Mouse (Mus musculus): ENCODE data around the gene Dlgap4. TPM values are rescaled to one million over a fixed set of nuclear protein-coding genes. Genes with fewer than 3 reads are reported as not detected.

The Dlgap4 gene
- polyA plus RNA-seq, 1 experiment from 2014 or later = 74.8 TPM

DNA sequence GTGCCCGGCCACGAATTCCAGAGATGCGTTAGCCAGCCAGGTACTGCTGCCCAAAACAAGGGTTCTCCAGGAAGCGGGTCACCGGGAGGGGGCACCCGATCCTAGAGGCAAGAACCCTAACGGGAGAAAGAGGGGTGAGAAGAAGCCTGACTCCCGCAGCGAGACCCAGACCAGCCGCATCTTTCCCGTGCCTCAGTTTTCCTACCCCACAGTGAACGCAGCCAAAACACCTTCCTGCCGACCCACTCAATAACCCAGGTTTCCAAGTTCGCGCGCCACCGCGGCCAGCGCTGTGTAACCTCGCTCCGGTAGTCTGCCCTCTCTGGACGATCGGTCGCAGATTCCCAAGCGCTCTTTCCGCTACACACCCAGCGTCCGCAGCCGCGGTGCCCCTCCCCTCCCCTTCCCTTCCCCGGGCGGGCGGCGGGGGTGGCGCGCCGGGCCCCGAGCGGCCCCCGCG lies 394 bp upstream of the Dlgap4 start:
- Histone ChIP-seq H3K4me3 (ENCODE audit: low read depth, low read length) (peak overlapping the region; percentile 64), H3K27ac (ENCODE audit: low read depth) (no peak overlapping the region), H3K36me3 (ENCODE audit: control insufficient read depth, insufficient read depth, low read length) (no peaks in the 10 kb centered on the region), H3K27me3 (replicated peaks; ENCODE audit: control insufficient read depth, insufficient read depth, low read length) (peaks cover 66% of the 10 kb centered on the region), H3K4me2 (ENCODE audit: low read length) (peak overlapping the region; percentile 66), H3K4me1 (replicated peaks; ENCODE audit: control insufficient read depth, insufficient read depth, low read length) (peaks cover 11% of the 10 kb centered on the region), H3K9ac (ENCODE audit: low read length) (peak overlapping the region; percentile 49), H3K9me3 (ENCODE audit: control insufficient read depth, low read length) (no peaks in the 10 kb centered on the region)
- 1% methylated on average over 37 of the region's 41 CpGs for WGBS
- DNase-seq (ENCODE audit: low spot score) (peak; percentile 79), ATAC-seq (replicated peaks; ENCODE audit: low FRiP score, low TSS enrichment, low read depth) (peak; percentile 37; the same call in 1 of the 2 replicates)

DNA sequence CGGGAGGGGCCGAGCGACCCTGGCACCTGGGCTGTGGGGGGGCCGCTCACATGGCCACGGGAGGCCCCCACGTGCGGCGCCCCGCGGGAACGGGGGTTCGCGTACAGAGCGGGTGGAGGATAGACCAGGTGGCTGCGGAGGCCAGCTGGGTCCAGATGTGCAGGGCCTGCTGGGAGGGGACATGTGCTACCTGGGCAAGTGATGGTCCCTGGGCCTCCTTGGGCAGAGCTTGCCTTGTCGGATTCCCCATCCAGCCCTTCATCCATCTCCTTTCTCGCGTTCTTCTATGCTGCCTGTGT lies 702 bp downstream of the Dlgap4 start:
- Histone ChIP-seq H3K9ac (ENCODE audit: low read length) (peak overlapping the region; percentile 49), H3K9me3 (ENCODE audit: control insufficient read depth, low read length) (no peaks in the 10 kb centered on the region), H3K4me1 (replicated peaks; ENCODE audit: control insufficient read depth, insufficient read depth, low read length) (peaks cover 11% of the 10 kb centered on the region), H3K27me3 (replicated peaks; ENCODE audit: control insufficient read depth, insufficient read depth, low read length) (peaks cover 70% of the 10 kb centered on the region), H3K4me3 (ENCODE audit: low read depth, low read length) (peak overlapping the region; percentile 64), H3K27ac (ENCODE audit: low read depth) (no peak overlapping the region), H3K4me2 (ENCODE audit: low read length) (peak overlapping the region; percentile 66), H3K36me3 (ENCODE audit: control insufficient read depth, insufficient read depth, low read length) (no peaks in the 10 kb centered on the region)
- DNase-seq (ENCODE audit: low spot score) = peak; percentile 56
- under 1% methylated on average over 18 of the region's 18 CpGs for WGBS
- ATAC-seq (replicated peaks; ENCODE audit: low FRiP score, low TSS enrichment, low read depth) = no peak

DNA sequence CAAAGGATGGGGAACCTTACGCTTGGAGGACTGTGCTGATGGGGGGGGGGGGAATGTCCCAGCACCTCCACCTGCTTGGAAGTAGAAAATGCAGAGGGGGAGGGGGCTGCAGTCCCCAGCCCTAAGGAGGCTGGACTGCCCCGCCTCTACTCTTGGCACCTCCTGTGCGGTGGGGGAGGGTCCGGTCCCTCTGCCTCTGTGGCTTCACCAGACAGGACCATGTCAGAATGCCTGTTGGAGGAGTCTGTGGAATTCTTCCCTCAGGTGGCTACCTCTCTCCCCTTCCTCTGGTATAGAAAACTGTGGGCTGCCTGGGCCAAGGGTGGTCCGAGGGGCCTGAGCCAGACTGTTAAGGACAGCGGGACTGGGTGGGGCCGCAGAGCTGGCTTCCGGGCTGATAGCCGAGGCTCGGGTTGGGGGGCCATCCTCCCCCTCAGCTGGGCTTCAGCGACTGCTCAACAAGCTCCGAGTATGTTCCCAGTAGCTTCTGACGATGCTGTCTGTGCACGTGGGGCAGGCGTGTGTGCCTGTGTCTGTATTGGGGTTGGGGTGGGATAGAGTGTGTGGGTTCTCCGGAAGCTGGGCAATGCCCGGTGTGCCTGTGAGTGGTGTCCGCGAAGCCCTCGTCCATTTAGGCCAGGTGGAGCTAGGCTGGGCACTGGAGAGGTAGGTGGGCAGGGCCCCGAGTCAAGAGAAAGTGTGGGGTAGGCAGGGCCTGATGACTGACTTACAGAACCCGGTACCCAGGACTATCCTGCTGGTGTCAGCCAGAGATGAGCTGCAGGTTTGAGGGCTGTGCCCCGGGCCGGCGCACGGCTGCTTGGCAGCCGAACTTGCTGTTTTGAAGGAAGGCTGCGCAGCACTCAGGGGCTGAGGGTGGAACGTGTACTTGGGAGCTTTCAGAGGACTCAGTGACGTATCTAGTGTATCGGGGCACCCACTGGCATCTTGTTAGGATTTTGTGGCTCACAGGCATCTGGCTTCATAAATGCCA lies 1.5 kb downstream of the Dlgap4 start:
- Histone ChIP-seq H3K27me3 (replicated peaks; ENCODE audit: control insufficient read depth, insufficient read depth, low read length) (peaks cover 70% of the 10 kb centered on the region), H3K4me2 (ENCODE audit: low read length) (peak overlapping the region; percentile 66), H3K4me3 (ENCODE audit: low read depth, low read length) (peak overlapping the region; percentile 64; the same call in 1 of the 2 replicates), H3K27ac (ENCODE audit: low read depth) (no peak overlapping the region), H3K9ac (ENCODE audit: low read length) (no peak overlapping the region), H3K4me1 (replicated peaks; ENCODE audit: control insufficient read depth, insufficient read depth, low read length) (peaks cover 11% of the 10 kb centered on the region), H3K9me3 (ENCODE audit: control insufficient read depth, low read length) (no peaks in the 10 kb centered on the region), H3K36me3 (ENCODE audit: control insufficient read depth, insufficient read depth, low read length) (no peaks in the 10 kb centered on the region)
- 10% methylated on average over 31 of the region's 31 CpGs for WGBS
- DNase-seq (ENCODE audit: low spot score) (peak; percentile 57), ATAC-seq (replicated peaks; ENCODE audit: low FRiP score, low TSS enrichment, low read depth) (0 out of 2 replicates have a peak, but pooled peaks have one; percentile 21)

DNA sequence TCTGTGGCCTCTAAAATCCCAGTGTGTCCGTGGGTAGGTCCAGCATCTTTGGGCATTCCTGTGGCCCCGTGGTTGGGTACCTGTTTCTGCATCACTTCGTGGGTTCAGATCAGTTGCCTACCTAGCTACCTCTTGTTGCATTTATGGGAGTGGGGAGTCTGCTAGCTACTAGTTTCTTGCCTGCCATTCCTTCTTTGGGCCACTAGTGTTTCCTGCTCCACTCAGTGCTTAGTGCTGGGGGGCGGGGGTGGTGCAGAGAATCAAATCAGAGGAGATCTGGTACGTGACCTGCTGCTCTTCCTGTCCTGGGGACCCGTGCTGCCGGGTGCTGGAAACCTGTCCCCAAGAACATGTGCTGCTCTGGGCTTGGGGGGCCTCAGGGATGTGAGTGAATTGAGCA lies 3.0 kb downstream of the Dlgap4 start:
- H3K4me2 ChIP-seq (ENCODE audit: low read length) = no peak overlapping the region
- H3K9me3 ChIP-seq (ENCODE audit: control insufficient read depth, low read length) = no peaks in the 10 kb centered on the region
- H3K4me1 ChIP-seq (replicated peaks; ENCODE audit: control insufficient read depth, insufficient read depth, low read length) = peaks cover 11% of the 10 kb centered on the region
- 68% methylated on average over 7 of the region's 7 CpGs for WGBS
- DNase-seq (ENCODE audit: low spot score) = no peak
- ATAC-seq (replicated peaks; ENCODE audit: low FRiP score, low TSS enrichment, low read depth) = no peak
- H3K4me3 ChIP-seq (ENCODE audit: low read depth, low read length) = no peak overlapping the region
- H3K27me3 ChIP-seq (replicated peaks; ENCODE audit: control insufficient read depth, insufficient read depth, low read length) = peaks cover 59% of the 10 kb centered on the region
- H3K9ac ChIP-seq (ENCODE audit: low read length) = no peak overlapping the region
- no peak overlapping the region for H3K27ac ChIP-seq (ENCODE audit: low read depth)
- H3K36me3 ChIP-seq (ENCODE audit: control insufficient read depth, insufficient read depth, low read length) = no peaks in the 10 kb centered on the region

DNA sequence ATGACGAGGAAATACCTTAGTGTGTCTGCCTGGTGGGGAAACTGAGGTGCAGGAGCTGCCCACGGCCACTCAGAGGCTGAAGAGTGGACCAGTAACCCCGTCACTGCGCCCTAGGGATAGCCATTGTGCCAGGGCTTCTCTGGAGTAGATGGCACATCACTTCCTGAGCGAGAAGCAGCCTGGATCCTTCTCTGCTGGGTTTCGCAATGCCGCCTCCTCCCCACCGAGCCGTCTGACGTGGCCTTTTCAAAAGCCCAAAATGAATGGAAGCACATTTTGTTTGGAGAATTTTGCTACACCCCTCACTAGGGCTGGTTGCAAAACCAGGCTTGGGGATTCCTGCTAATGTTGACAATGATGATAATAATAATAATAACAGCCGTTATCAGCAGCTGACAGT lies 4.0 kb downstream of the Dlgap4 start:
- Histone ChIP-seq H3K27me3 (replicated peaks; ENCODE audit: control insufficient read depth, insufficient read depth, low read length) (peaks cover 49% of the 10 kb centered on the region), H3K4me2 (ENCODE audit: low read length) (no peak overlapping the region), H3K9ac (ENCODE audit: low read length) (no peak overlapping the region), H3K27ac (ENCODE audit: low read depth) (no peak overlapping the region), H3K4me1 (replicated peaks; ENCODE audit: control insufficient read depth, insufficient read depth, low read length) (peaks cover 11% of the 10 kb centered on the region), H3K9me3 (ENCODE audit: control insufficient read depth, low read length) (no peaks in the 10 kb centered on the region), H3K4me3 (ENCODE audit: low read depth, low read length) (no peak overlapping the region), H3K36me3 (ENCODE audit: control insufficient read depth, insufficient read depth, low read length) (no peaks in the 10 kb centered on the region)
- ATAC-seq (replicated peaks; ENCODE audit: low FRiP score, low TSS enrichment, low read depth) (no peak), DNase-seq (ENCODE audit: low spot score) (no peak)
- 41% methylated on average over 11 of the region's 11 CpGs for WGBS

DNA sequence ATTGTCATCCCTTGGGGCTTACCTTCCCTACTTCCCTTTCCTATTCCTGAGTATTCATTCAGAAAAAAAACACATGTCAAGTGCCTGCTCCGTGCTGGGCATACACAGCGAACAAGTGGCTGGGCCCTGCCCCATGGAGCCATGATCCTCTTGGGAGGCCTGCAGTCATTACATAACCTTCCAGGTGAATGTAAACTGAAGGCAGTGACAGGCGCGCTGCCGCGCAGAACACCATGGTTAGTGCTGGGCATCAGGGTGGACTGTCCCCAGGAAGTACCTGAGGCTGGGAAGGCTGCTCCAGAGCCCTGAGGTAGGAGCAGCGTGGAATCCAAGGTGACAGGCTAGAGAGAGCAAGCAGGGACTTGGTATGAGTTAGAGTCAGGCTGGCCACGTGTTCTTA lies 7.4 kb downstream of the Dlgap4 start:
- Histone ChIP-seq H3K4me1 (replicated peaks; ENCODE audit: control insufficient read depth, insufficient read depth, low read length) (no peaks in the 10 kb centered on the region), H3K36me3 (ENCODE audit: control insufficient read depth, insufficient read depth, low read length) (no peaks in the 10 kb centered on the region), H3K27ac (ENCODE audit: low read depth) (no peak overlapping the region), H3K9ac (ENCODE audit: low read length) (no peak overlapping the region), H3K4me2 (ENCODE audit: low read length) (no peak overlapping the region), H3K4me3 (ENCODE audit: low read depth, low read length) (no peak overlapping the region), H3K9me3 (ENCODE audit: control insufficient read depth, low read length) (no peaks in the 10 kb centered on the region), H3K27me3 (replicated peaks; ENCODE audit: control insufficient read depth, insufficient read depth, low read length) (peaks cover 18% of the 10 kb centered on the region)
- WGBS = 80% methylated on average over 8 of the region's 8 CpGs
- ATAC-seq (replicated peaks; ENCODE audit: low FRiP score, low TSS enrichment, low read depth) = no peak
- no peak for DNase-seq (ENCODE audit: low spot score)

DNA sequence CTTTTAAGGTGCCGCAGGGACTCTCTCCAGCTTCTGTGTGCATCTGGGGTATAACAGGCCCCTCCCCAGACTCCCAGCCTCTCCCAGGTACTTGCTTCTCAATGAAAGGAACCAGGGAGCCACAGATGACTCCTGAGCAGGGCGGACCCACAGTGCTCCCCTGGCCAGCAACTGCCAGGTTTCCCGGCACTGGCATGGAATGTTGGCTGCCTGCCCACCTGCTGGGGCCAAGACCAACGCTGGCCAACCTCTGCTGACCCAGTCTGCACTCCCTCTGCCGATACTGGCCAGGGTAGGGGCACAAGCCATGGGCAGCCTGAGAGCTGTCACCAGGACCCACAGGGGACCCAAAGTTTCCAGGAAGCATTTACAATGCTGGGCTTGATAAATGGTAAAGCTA lies 7.9 kb downstream of the Dlgap4 start:
- no peaks in the 10 kb centered on the region for H3K9me3 ChIP-seq (ENCODE audit: control insufficient read depth, low read length)
- H3K9ac ChIP-seq (ENCODE audit: low read length) = no peak overlapping the region
- no peak overlapping the region for H3K27ac ChIP-seq (ENCODE audit: low read depth)
- H3K36me3 ChIP-seq (ENCODE audit: control insufficient read depth, insufficient read depth, low read length) = no peaks in the 10 kb centered on the region
- WGBS = 64% methylated on average over 5 of the region's 5 CpGs
- H3K27me3 ChIP-seq (replicated peaks; ENCODE audit: control insufficient read depth, insufficient read depth, low read length) = peaks cover 12% of the 10 kb centered on the region
- H3K4me3 ChIP-seq (ENCODE audit: low read depth, low read length) = no peak overlapping the region
- no peak for DNase-seq (ENCODE audit: low spot score)
- no peaks in the 10 kb centered on the region for H3K4me1 ChIP-seq (replicated peaks; ENCODE audit: control insufficient read depth, insufficient read depth, low read length)
- H3K4me2 ChIP-seq (ENCODE audit: low read length) = no peak overlapping the region
- ATAC-seq (replicated peaks; ENCODE audit: low FRiP score, low TSS enrichment, low read depth) = no peak

DNA sequence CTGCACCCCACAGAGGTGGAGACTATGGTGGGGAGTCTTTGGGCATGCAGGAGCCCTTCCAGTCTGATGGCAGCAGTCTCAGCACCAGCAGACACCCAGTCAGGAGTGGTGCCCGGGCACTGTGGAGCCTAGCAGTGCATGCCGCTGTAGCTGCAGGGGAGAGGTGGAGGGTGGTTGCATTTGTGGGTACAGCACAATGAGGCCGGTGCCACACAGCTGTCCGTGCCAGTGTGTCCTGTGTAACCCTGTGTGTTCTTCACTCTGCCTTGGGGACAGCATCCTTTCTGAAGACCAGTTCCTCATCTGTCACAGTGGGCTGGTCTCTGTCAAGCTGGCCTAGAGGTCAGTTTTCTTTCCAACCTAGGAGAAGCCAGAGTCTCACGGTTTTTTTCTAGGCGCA lies 8.7 kb downstream of the Dlgap4 start:
- DNase-seq (ENCODE audit: low spot score) = no peak
- H3K4me1 ChIP-seq (replicated peaks; ENCODE audit: control insufficient read depth, insufficient read depth, low read length) = no peaks in the 10 kb centered on the region
- no peak for ATAC-seq (replicated peaks; ENCODE audit: low FRiP score, low TSS enrichment, low read depth)
- H3K4me3 ChIP-seq (ENCODE audit: low read depth, low read length) = no peak overlapping the region
- no peak overlapping the region for H3K9ac ChIP-seq (ENCODE audit: low read length)
- 0 out of 2 replicates have a peak, but pooled peaks cover 5% of the 10 kb centered on the region for H3K27me3 ChIP-seq (replicated peaks; ENCODE audit: control insufficient read depth, insufficient read depth, low read length)
- no peak overlapping the region for H3K4me2 ChIP-seq (ENCODE audit: low read length)
- no peaks in the 10 kb centered on the region for H3K9me3 ChIP-seq (ENCODE audit: control insufficient read depth, low read length)
- 83% methylated on average over 6 of the region's 6 CpGs for WGBS
- H3K36me3 ChIP-seq (ENCODE audit: control insufficient read depth, insufficient read depth, low read length) = no peaks in the 10 kb centered on the region
- H3K27ac ChIP-seq (ENCODE audit: low read depth) = no peak overlapping the region

DNA sequence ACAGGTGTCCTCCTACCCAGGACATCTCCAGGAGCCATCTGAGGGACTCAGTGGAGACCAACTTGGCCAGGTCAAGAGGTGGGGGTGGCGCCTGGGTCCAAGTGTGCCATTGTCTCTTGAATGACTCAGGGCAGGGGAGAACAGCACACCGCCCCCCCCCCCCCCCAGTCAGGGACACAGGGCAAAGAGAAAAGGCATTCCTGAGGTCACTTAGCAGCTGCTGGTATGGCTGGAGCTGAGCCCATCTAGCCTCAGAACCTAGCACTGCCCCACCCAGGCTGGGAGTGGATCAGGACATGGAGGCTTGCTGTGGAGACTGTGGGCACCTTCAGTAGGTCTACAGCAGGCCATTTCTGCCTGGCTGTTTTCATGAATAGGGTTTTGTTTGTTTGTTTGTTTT lies 9.7 kb downstream of the Dlgap4 start:
- ATAC-seq (replicated peaks; ENCODE audit: low FRiP score, low TSS enrichment, low read depth) (no peak), DNase-seq (ENCODE audit: low spot score) (no peak)
- no peak overlapping the region for H3K9ac ChIP-seq (ENCODE audit: low read length)
- 86% methylated on average over 2 of the region's 2 CpGs for WGBS
- no peak overlapping the region for H3K27ac ChIP-seq (ENCODE audit: low read depth)
- no peaks in the 10 kb centered on the region for H3K9me3 ChIP-seq (ENCODE audit: control insufficient read depth, low read length)
- no peaks in the 10 kb centered on the region for H3K36me3 ChIP-seq (ENCODE audit: control insufficient read depth, insufficient read depth, low read length)
- H3K4me1 ChIP-seq (replicated peaks; ENCODE audit: control insufficient read depth, insufficient read depth, low read length) = no peaks in the 10 kb centered on the region
- no peak overlapping the region for H3K4me2 ChIP-seq (ENCODE audit: low read length)
- 0 out of 2 replicates have a peak, but pooled peaks cover 5% of the 10 kb centered on the region for H3K27me3 ChIP-seq (replicated peaks; ENCODE audit: control insufficient read depth, insufficient read depth, low read length)
- no peak overlapping the region for H3K4me3 ChIP-seq (ENCODE audit: low read depth, low read length)

Measured in intestine, embryonic 14.5 days (tissue).